Comparison of ENCODE assay signal across 22 mouse cellular contexts in the genomic region with DNA sequence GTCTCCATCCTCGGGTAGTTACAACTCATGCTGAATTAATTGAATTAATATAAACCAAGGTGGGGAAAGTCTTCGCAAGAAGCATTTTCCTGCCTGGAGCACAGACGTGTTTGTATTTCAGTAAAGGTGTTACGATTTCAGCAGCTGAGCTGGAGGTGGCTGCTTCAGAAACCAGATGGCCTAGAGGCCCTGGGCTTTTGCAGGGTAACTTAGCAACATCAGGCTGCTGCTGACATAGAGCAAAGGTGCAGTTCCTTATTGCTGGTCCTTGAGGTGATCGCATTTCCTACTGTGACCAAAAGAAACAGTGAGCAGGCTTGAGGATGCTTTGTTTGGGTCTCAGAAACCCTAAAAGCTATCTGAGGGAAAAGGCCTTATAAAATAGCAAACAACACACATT.
DNase-seq lines count a peak whose midpoint lies in the region; ATAC-seq and TF ChIP-seq lines count a peak whose summit lies in the region.
"Had no signal": no experiment of that assay in that cellular context is flagged by ENCODE, and none has a peak within 500 bp of the region (broad histone marks: within the 10 kb centered on the region; RNA-seq: fewer than 3 reads in every experiment).

No protein-coding gene starts in this region.

- WGBS in kidney, adult 2 months: 68% methylated on average over 5 of the region's 5 CpGs
- WGBS in kidney, embryonic 15.5 days: 70% methylated on average over 5 of the region's 5 CpGs
- WGBS in limb, embryonic 11.5 days: 22% methylated on average over 5 of the region's 5 CpGs

- H3K9me3 ChIP-seq in kidney, embryonic 15.5 days (replicated peaks): no peaks in the 10 kb centered on the region
- no peaks in the 10 kb centered on the region for H3K9me3 ChIP-seq in limb, embryonic 11.5 days (ENCODE audit: control insufficient read depth, low read length)
- H3K9me3 ChIP-seq: embryonic facial prominence, embryonic 12.5 days; forebrain, embryonic 15.5 days; heart, embryonic 13.5 days; hindbrain, embryonic 12.5 days had no signal

- H3K9ac ChIP-seq in kidney, embryonic 15.5 days: no peak overlapping the region
- H3K9ac ChIP-seq in limb, embryonic 11.5 days (ENCODE audit: low read length): no peak overlapping the region
- H3K9ac ChIP-seq: embryonic facial prominence, embryonic 12.5 days; forebrain, embryonic 15.5 days; heart, embryonic 13.5 days; hindbrain, embryonic 12.5 days had no signal

- H3K27ac ChIP-seq in kidney, adult 2 months (ENCODE audit: insufficient read depth, low read depth, low read length): no peak overlapping the region
- H3K27ac ChIP-seq in kidney, embryonic 15.5 days: no peak overlapping the region
- H3K27ac ChIP-seq in limb, embryonic 11.5 days (replicated peaks; ENCODE audit: low read depth, low read length): no peak overlapping the region
- H3K27ac ChIP-seq: embryonic facial prominence, embryonic 12.5 days; forebrain, embryonic 15.5 days; gastrocnemius, adult 2 months; heart, embryonic 13.5 days; hindbrain, embryonic 12.5 days had no signal

- ATAC-seq in kidney, embryonic 15.5 days (replicated peaks; ENCODE audit: low FRiP score): no peak
- peak; percentile 70 for ATAC-seq in limb, embryonic 11.5 days (ENCODE audit: insufficient number of reproducible peaks, low FRiP score, low TSS enrichment, low read depth)
- ATAC-seq: activated CD4-positive, CD25-positive, alpha-beta regulatory T cell, adult 4 months; forebrain, embryonic 15.5 days; hindbrain, embryonic 16.5 days; Patski had no signal

- DNase-seq in kidney, adult 2 months: peak; percentile 5
- DNase-seq in brain, embryonic 14.5 days (ENCODE audit: low read depth): peak; percentile 22
- DNase-seq in limb, embryonic 11.5 days (ENCODE audit: low spot score): peak; percentile 55
- DNase-seq in testis, postnatal 14 days (ENCODE audit: low spot score): no peak
- no peak for DNase-seq in adrenal gland, postnatal 10 days
- DNase-seq: adrenal gland, postnatal 36 days; cerebellum, adult 11-12 months; cerebellum, adult 9-10 months; cerebellum, postnatal 25 days; gastrocnemius, adult 2 months; gastrocnemius, postnatal 25 days; heart, adult 11 months; heart, postnatal 4 days had no signal

- H3K4me1 ChIP-seq in kidney, adult 2 months (ENCODE audit: control insufficient read depth, insufficient read depth, low read length): no peaks in the 10 kb centered on the region
- H3K4me1 ChIP-seq in kidney, embryonic 15.5 days: no peaks in the 10 kb centered on the region
- peaks cover 3% of the 10 kb centered on the region; the same call in 1 of the 2 replicates for H3K4me1 ChIP-seq in limb, embryonic 11.5 days (ENCODE audit: control insufficient read depth, insufficient read depth, low read length)
- H3K4me1 ChIP-seq: embryonic facial prominence, embryonic 12.5 days; forebrain, embryonic 15.5 days; hindbrain, embryonic 12.5 days had no signal

- H3K4me2 ChIP-seq in kidney, embryonic 15.5 days: no peak overlapping the region
- H3K4me2 ChIP-seq in limb, embryonic 11.5 days (ENCODE audit: low read depth, severe bottlenecking): no peak overlapping the region
- H3K4me2 ChIP-seq: embryonic facial prominence, embryonic 12.5 days; forebrain, embryonic 15.5 days; heart, embryonic 13.5 days; hindbrain, embryonic 12.5 days had no signal

- no peaks in the 10 kb centered on the region for H3K36me3 ChIP-seq in kidney, adult 2 months (ENCODE audit: control insufficient read depth, insufficient read depth, low read length)
- H3K36me3 ChIP-seq in kidney, embryonic 15.5 days: no peaks in the 10 kb centered on the region
- no peaks in the 10 kb centered on the region for H3K36me3 ChIP-seq in limb, embryonic 11.5 days (ENCODE audit: control insufficient read depth, insufficient read depth, low read length)
- H3K36me3 ChIP-seq: embryonic facial prominence, embryonic 12.5 days; forebrain, embryonic 15.5 days; heart, embryonic 13.5 days; hindbrain, embryonic 12.5 days had no signal

- no peaks in the 10 kb centered on the region for H3K27me3 ChIP-seq in kidney, adult 2 months (replicated peaks; ENCODE audit: control insufficient read depth, insufficient read depth, low read length)
- H3K27me3 ChIP-seq in kidney, embryonic 15.5 days: no peaks in the 10 kb centered on the region
- no peaks in the 10 kb centered on the region for H3K27me3 ChIP-seq in limb, embryonic 11.5 days (ENCODE audit: control insufficient read depth, insufficient read depth, low read length)
- H3K27me3 ChIP-seq: CH12.LX; embryonic facial prominence, embryonic 12.5 days; forebrain, embryonic 15.5 days; heart, embryonic 13.5 days; hindbrain, embryonic 12.5 days; Patski had no signal

- no peak for TF ChIP-seq CTCF in kidney, adult 2 months (conservative IDR thresholded peaks at IDR 0.05; ENCODE audit: insufficient read depth, insufficient read length, low read depth, low read length)
- no peak for TF ChIP-seq CTCF in brain, embryonic 14.5 days (IDR thresholded peaks at IDR 0.05; ENCODE audit: borderline replicate concordance, extremely low read depth, insufficient read depth, insufficient read length)

- H3K4me3 ChIP-seq in kidney, adult 2 months (ENCODE audit: insufficient read depth, low read depth, low read length): no peak overlapping the region
- H3K4me3 ChIP-seq in kidney, embryonic 15.5 days (replicated peaks): no peak overlapping the region
- no peak overlapping the region for H3K4me3 ChIP-seq in limb, embryonic 11.5 days (ENCODE audit: low read depth, low read length)
- H3K4me3 ChIP-seq: embryonic facial prominence, embryonic 12.5 days; forebrain, embryonic 15.5 days; gastrocnemius, adult 2 months; heart, embryonic 13.5 days; hindbrain, embryonic 12.5 days had no signal

- no peak for TF ChIP-seq POLR2A in kidney, adult 2 months (IDR thresholded peaks at IDR 0.05; ENCODE audit: low read depth, low read length)
- no peak for TF ChIP-seq POLR2A in brain, embryonic 14.5 days (IDR thresholded peaks at IDR 0.05; ENCODE audit: borderline replicate concordance, extremely low read depth, insufficient read depth, insufficient read length, poor library complexity, severe bottlenecking)

Comparison
In these comparisons a context has a peak if more than half of its experiments do, and no peak if none do; other contexts are left out.
1. DNase-seq: peak in kidney, adult 2 months (single experiment), brain, embryonic 14.5 days (single experiment) and limb, embryonic 11.5 days (single experiment); none in testis, postnatal 14 days (single experiment) and adrenal gland, postnatal 10 days (single experiment).